Mouse (Mus musculus) 416B (cell line): ENCODE measurements around the gene Glg1.

Source experiments
- DNase-seq: peaks from one replicate; pipeline ENCODE4 v3.0.0; 2011; ENCODE audit warnings: low read depth

Gene Glg1

DNA sequence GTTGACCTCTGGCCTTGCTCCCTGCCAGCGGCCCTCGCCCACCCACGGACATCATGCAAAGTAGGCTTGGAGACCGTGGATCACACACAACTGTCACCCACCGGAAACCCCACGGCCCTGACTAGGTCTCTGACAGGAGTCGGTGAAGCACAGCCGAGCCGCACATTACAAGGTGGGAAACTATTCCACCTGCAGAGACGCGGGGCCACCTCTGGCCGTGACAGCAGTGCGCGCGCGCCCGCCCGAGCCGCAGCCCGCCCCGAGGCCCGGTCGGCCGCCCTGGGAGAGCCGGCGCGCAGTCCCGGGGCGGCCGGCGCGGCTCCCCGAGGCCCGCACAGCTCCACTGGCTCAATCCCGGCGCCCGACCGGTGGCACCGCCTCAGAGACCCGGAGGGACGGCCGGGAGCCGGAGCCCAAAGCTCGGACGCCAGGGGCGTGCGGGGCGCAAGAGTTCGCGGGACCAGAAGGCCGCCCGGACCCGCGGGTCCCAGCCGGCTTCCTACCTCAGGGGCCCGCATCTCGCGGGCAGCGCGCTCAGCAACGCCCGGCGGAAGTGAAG, 114.0 kb downstream of the Glg1 start:
- peak; percentile 7 for DNase-seq

DNA sequence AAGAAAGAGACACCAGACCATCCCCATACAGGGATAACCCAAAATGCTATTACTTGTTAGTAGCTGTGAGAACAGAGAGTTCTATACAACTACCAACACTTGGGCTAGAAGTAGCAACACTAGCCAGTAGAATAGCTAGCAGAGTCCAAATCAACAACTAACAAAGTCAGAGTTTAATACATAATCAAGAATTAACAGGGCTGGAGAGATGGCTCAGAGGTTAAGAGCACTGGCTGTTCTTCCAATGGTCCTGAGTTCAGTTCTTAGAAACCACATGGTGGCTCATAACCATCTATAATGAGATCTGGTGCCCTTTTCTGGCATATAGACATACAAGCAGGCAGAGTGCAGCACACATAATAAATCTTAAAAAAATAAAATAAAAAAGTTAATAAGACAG, 116.5 kb downstream of the Glg1 start:
- DNase-seq = no peak

DNA sequence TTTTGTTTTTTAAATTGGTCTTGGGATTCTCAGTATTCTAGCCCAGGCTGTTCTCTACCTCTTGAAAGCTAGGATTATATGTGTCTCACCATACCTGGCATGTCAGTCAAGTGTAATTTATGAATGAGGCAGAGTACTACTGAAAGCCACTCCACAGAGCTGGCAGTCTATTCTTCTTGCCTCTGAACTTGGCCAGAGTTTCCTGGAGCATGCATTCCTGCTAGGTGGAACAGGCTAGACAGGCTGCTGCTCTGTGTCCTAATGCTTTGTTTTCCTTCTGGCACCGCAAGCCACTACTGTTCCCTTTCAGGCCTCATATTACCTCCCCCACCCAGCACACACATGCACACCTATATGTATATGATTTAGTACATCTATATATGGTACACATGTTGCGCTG, 128.3 kb downstream of the Glg1 start:
- DNase-seq = no peak

DNA sequence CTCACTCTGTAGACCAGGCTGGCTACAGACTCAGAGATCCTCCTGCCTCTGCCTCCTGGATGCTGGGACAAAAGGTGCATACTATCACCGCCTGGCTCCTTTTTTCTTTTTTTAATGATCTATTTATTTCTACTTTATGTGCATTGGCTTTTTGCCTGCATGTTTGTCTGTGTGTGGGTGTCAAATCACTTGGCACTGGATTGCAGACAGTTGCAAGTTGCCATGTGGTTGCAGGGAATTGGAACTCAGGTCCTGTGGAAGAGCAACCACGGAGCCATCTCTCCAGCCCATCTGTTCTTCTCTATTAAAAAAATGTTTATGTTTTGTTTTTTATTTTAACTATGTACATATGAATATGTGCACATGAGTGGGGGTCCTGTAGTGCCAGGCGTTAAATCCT, 139.5 kb downstream of the Glg1 start:
- DNase-seq = no peak

DNA sequence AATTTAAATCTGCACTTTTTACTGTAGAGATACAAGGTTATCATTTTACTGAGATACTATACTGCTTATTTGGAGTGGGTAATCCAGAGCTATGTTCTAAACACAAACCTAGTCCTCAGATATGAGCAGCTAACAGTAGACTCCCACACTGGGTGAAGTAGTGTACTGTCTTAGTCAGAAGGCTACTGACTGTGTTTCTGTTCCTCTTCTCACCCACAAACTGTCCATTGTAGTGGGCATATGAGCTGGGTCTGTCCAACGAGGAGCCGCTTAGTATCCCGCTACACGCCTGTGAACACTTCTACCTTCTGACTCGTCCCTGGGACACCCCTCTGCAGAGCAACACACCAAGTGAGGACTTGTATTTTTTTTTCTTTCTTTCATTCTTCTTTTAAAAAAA, 144.1 kb downstream of the Glg1 start:
- no peak for DNase-seq
